Comparison of ENCODE assay signal across 9 mouse cellular contexts in genomic region chr19:58413290-58413689, GRCm38 (mm10). TPM values are rescaled to one million over a fixed set of nuclear protein-coding genes. Genes with fewer than 3 reads are reported as not detected.
DNase-seq lines count a peak whose midpoint lies in the region; ATAC-seq and TF ChIP-seq lines count a peak whose summit lies in the region.
"Had no signal": no experiment of that assay in that cellular context is flagged by ENCODE, and none has a peak within 500 bp of the region (broad histone marks: within the 10 kb centered on the region; RNA-seq: fewer than 3 reads in every experiment).

No protein-coding gene starts in this region.

- no peak overlapping the region for H3K4me2 ChIP-seq in liver, embryonic 11.5 days
- H3K4me2 ChIP-seq in forebrain, embryonic 13.5 days: no peak overlapping the region
- H3K4me2 ChIP-seq in forebrain, embryonic 11.5 days (ENCODE audit: low read depth, low read length, severe bottlenecking): no peak overlapping the region
- H3K4me2 ChIP-seq: liver, embryonic 15.5 days had no signal

- H3K4me1 ChIP-seq in liver, adult 2 months (ENCODE audit: control insufficient read depth, insufficient read depth, low read length): peaks cover 12% of the 10 kb centered on the region
- no peaks in the 10 kb centered on the region for H3K4me1 ChIP-seq in liver, embryonic 11.5 days (replicated peaks; ENCODE audit: control insufficient read depth, insufficient read depth, low read length)
- no peaks in the 10 kb centered on the region for H3K4me1 ChIP-seq in forebrain, embryonic 13.5 days
- no peaks in the 10 kb centered on the region for H3K4me1 ChIP-seq in forebrain, embryonic 11.5 days (replicated peaks; ENCODE audit: control insufficient read depth, insufficient read depth, low read length)

- no peak for ATAC-seq in liver, embryonic 11.5 days (replicated peaks; ENCODE audit: low FRiP score)
- ATAC-seq in forebrain, embryonic 13.5 days: no peak
- no peak for ATAC-seq in forebrain, embryonic 11.5 days (replicated peaks; ENCODE audit: low FRiP score)

- 7% methylated on average over 8 of the region's 8 CpGs for WGBS in liver, adult 2 months
- WGBS in liver, embryonic 11.5 days: 46% methylated on average over 8 of the region's 8 CpGs
- WGBS in large intestine, adult 2 months: 3% methylated on average over 8 of the region's 8 CpGs
- 34% methylated on average over 8 of the region's 8 CpGs for WGBS in forebrain, embryonic 13.5 days
- 63% methylated on average over 8 of the region's 8 CpGs for WGBS in forebrain, embryonic 11.5 days

- H3K79me2 ChIP-seq in liver, adult 2 months (ENCODE audit: control insufficient read depth, insufficient read depth, low read length): peaks cover 28% of the 10 kb centered on the region

- H3K9ac ChIP-seq in liver, adult 2 months (ENCODE audit: low read depth, low read length): no peak overlapping the region
- H3K9ac ChIP-seq in liver, embryonic 11.5 days (ENCODE audit: low read depth, low read length): no peak overlapping the region
- no peak overlapping the region for H3K9ac ChIP-seq in forebrain, embryonic 13.5 days
- no peak overlapping the region for H3K9ac ChIP-seq in forebrain, embryonic 11.5 days (ENCODE audit: low read length)
- H3K9ac ChIP-seq: liver, embryonic 15.5 days had no signal

- peak; percentile 8; the same call in 1 of the 2 replicates for TF ChIP-seq CTCF in liver, adult 2 months (IDR thresholded peaks at IDR 0.05; ENCODE audit: low read depth, low read length)

- H3K4me3 ChIP-seq in liver, adult 2 months (ENCODE audit: insufficient read depth, low read depth, low read length): no peak overlapping the region
- no peak overlapping the region for H3K4me3 ChIP-seq in liver, embryonic 11.5 days (ENCODE audit: low read depth, low read length)
- no peak overlapping the region for H3K4me3 ChIP-seq in forebrain, embryonic 13.5 days
- no peak overlapping the region for H3K4me3 ChIP-seq in forebrain, embryonic 11.5 days (ENCODE audit: low read depth, low read length)
- H3K4me3 ChIP-seq: liver, embryonic 15.5 days had no signal

- no peak overlapping the region for H3K27ac ChIP-seq in liver, adult 2 months (replicated peaks; ENCODE audit: insufficient read depth, low read depth, low read length)
- H3K27ac ChIP-seq in liver, embryonic 11.5 days (ENCODE audit: low read depth, low read length): no peak overlapping the region
- H3K27ac ChIP-seq in forebrain, embryonic 13.5 days: no peak overlapping the region
- no peak overlapping the region for H3K27ac ChIP-seq in forebrain, embryonic 11.5 days (ENCODE audit: low read depth, low read length)
- H3K27ac ChIP-seq: liver, embryonic 15.5 days had no signal

- peaks cover 41% of the 10 kb centered on the region for H3K36me3 ChIP-seq in liver, adult 2 months (ENCODE audit: control insufficient read depth, insufficient read depth, low read length)
- H3K36me3 ChIP-seq in liver, embryonic 11.5 days (ENCODE audit: control insufficient read depth, insufficient read depth, low read length): no peaks in the 10 kb centered on the region
- no peaks in the 10 kb centered on the region for H3K36me3 ChIP-seq in forebrain, embryonic 13.5 days (ENCODE audit: poor library complexity, severe bottlenecking)
- H3K36me3 ChIP-seq in forebrain, embryonic 11.5 days (ENCODE audit: control insufficient read depth, insufficient read depth, low read length): no peaks in the 10 kb centered on the region
- H3K36me3 ChIP-seq: liver, embryonic 15.5 days had no signal

- intact Hi-C loops in heart, postnatal 10 days (cut with DNase I): no loop called here

- H3K27me3 ChIP-seq in liver, adult 2 months (ENCODE audit: control insufficient read depth, insufficient read depth, low read length): no peaks in the 10 kb centered on the region
- H3K27me3 ChIP-seq in liver, embryonic 11.5 days (replicated peaks; ENCODE audit: control insufficient read depth, insufficient read depth, low read length): no peaks in the 10 kb centered on the region
- no peaks in the 10 kb centered on the region for H3K27me3 ChIP-seq in forebrain, embryonic 13.5 days
- no peaks in the 10 kb centered on the region for H3K27me3 ChIP-seq in forebrain, embryonic 11.5 days (ENCODE audit: control insufficient read depth, insufficient read depth, low read length)
- H3K27me3 ChIP-seq: liver, embryonic 15.5 days had no signal

- H3K9me3 ChIP-seq in liver, embryonic 11.5 days (ENCODE audit: control insufficient read depth, low read length): no peaks in the 10 kb centered on the region
- H3K9me3 ChIP-seq in forebrain, embryonic 13.5 days (replicated peaks): no peaks in the 10 kb centered on the region
- no peaks in the 10 kb centered on the region for H3K9me3 ChIP-seq in forebrain, embryonic 11.5 days (ENCODE audit: control insufficient read depth, low read length)
- H3K9me3 ChIP-seq: liver, embryonic 15.5 days had no signal

- TF ChIP-seq POLR2A in liver, adult 2 months (IDR thresholded peaks at IDR 0.05; ENCODE audit: extremely low read depth, insufficient read depth, low read length): no peak

- peak; percentile 85 for DNase-seq in liver, adult 2 months (ENCODE audit: extremely low read depth, low read depth, low spot score)
- DNase-seq in liver, embryonic 11.5 days (ENCODE audit: low spot score): no peak
- peak; percentile 70 for DNase-seq in adrenal gland, postnatal 10 days
- peak; percentile 51 to 57 for DNase-seq in heart, postnatal 10 days
- DNase-seq in large intestine, adult 2 months (ENCODE audit: low read depth, low spot score): peak; percentile 2
- peak; percentile 30 for DNase-seq in right cerebral cortex, postnatal 4 days
- DNase-seq in forebrain, embryonic 11.5 days (ENCODE audit: low spot score): no peak

RNA-seq across cellular contexts. Expression of gene Gfra1, which starts 42.4 kb away (rescaled TPM):
- 101 and 109 TPM in 2 replicates for total RNA-seq in liver, adult 2 months (2014; rRNA removed)
- 38.9 and 42.4 TPM in 2 replicates for polyA plus RNA-seq in liver, adult 2 months (2012; rRNA removed)
- 10.7 and 11.4 TPM in 2 replicates for polyA plus RNA-seq in liver, embryonic 11.5 days (2014; fragmentation: Nextera tagmentation; extraction: Ambion mirVana)
- 10 to 100 TPM in 1 of 2 experiments, 1 to 10 TPM in 1; 5.6 to 11.9 TPM for total RNA-seq in adrenal gland, postnatal 10 days (2021)
- total RNA-seq in heart, postnatal 10 days (2021): 1 to 10 TPM; 3.3 to 3.5 TPM
- 1.1 and 1.7 TPM in 2 replicates for polyA plus RNA-seq in large intestine, adult 2 months (2012; rRNA removed)
- 15.2 and 15.4 TPM in 2 replicates for polyA plus RNA-seq in forebrain, embryonic 13.5 days (2015; fragmentation: Nextera tagmentation; extraction: Ambion mirVana)
- polyA plus RNA-seq in forebrain, embryonic 11.5 days (2014; fragmentation: Nextera tagmentation; extraction: Ambion mirVana): 9.6 and 10.0 TPM in 2 replicates

Comparison
In these comparisons a context has a peak if more than half of its experiments do, and no peak if none do; other contexts are left out.
1. DNase-seq: peak in liver, adult 2 months (single experiment), adrenal gland, postnatal 10 days (single experiment), heart, postnatal 10 days (2 of 2), large intestine, adult 2 months (single experiment) and right cerebral cortex, postnatal 4 days (single experiment); none in liver, embryonic 11.5 days (single experiment) and forebrain, embryonic 11.5 days (single experiment).